Mouse (Mus musculus) right cerebral cortex, adult 18-20 months (tissue): ENCODE data around the gene Ryr1.
A peak's percentile ranks its signal among the peaks of the same experiment; 100 is the strongest.
"Not testable (repeated sequence)": the region's sequence is repeated elsewhere in the genome, so short reads cannot be mapped to it uniquely, and the experiment has no call there.

Experiments
- DNase-seq: peaks from one replicate; pipeline ENCODE4 v3.0.0; 2022; ENCODE audit warnings: mixed read lengths

Gene Ryr1

DNA sequence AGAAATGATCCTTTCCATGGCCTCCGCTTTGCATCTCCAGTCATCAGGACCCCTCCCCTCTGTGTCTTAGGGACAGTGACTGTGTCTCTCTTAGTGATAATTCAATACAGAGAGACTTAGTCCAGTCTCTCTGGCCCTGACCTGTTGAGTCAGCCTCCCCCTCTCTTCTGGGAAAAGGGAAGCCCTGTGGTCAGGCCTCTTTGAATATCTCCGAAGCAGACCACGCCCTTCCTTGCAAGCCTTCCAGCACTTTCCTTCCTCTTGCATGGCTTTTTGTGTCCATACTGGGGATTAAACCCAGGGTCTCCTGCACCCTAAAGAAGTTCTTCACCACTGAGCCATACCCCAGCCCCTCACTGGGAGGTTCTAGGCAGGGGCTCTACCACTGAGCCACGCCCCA lies 19.0 kb upstream of the Ryr1 start:
- DNase-seq = no peak

GRCm38 (mm10) chr7:29141416-29141815 lies 16.4 kb upstream of the Ryr1 start:
- no peak for DNase-seq

DNA sequence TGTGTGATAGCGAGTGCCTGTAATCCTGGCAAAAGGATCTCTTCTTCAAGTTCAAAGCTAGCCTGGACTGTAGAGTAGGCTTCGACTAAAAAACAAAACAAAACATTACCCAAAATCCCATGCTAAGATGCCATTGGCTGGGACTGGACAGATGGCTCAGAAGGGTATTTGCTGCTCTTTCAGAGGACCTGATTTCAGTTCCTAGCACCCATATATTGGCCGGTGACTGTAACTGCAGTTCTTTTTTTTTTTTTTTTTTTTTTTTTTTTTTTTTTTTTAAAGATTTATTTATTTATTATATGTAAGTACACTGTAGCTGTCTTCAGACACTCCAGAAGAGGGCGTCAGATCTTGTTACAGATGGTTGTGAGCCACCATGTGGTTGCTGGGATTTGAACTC lies 14.3 kb upstream of the Ryr1 start:
- not testable (repeated sequence) for DNase-seq

- DNase-seq = no peak
Observed at GRCm38 (mm10) chr7:29137429-29137828, 12.4 kb upstream of the Ryr1 start.

DNA sequence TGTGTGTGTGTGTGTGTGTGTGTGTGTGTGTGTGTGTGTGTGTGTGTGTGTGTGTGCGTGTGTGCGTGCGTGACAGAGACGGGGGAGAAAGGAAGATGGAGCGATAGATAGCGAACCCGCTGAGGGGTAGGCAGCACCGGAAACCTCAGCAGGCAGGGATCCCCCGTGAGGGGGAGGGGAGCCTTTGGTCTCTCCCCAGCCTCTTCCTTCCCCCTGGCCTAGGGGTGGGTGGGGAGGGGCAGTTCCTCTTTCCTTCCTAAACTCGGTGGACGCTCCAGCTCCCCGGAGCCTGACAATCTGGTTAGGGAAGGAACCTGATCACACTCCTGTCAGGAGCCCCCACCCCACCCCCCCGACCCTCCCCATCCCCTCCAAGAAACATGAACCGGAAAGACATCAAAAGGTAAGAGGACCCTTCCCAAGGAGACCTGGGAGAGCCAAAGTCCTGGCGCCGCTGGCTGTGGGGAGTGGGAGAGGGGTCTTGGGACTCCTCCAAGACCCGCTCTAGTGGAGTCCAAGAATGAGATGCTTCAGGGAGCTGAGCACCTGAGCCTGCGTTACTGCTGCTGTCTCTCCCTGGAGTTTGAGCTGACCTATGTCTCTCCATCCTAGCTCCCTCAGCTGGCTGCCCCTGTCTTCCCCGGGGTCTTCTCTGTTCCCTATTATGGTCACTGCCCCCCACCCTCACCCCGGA lies 9.9 kb upstream of the Ryr1 start, which contains the start of gene Rasgrp4:
Rasgrp4 (plus strand) TSS at position 159 of the 694 bp plus-strand sequence.
- DNase-seq = no peak

- DNase-seq = no peak
Observed at GRCm38 (mm10) chr7:29134230-29134629, 9.3 kb upstream of the Ryr1 start.

- DNase-seq = no peak
Observed at GRCm38 (mm10) chr7:29128725-29129124, 3.7 kb upstream of the Ryr1 start.

- DNase-seq = peak; percentile 29
Observed at GRCm38 (mm10) chr7:29126173-29126915, 1.4 kb upstream of the Ryr1 start.

- DNase-seq = no peak
Observed at GRCm38 (mm10) chr7:29123531-29124358, 1.2 kb downstream of the Ryr1 start.

- DNase-seq = no peak
Observed at GRCm38 (mm10) chr7:29122821-29123220, 2.2 kb downstream of the Ryr1 start.

DNA sequence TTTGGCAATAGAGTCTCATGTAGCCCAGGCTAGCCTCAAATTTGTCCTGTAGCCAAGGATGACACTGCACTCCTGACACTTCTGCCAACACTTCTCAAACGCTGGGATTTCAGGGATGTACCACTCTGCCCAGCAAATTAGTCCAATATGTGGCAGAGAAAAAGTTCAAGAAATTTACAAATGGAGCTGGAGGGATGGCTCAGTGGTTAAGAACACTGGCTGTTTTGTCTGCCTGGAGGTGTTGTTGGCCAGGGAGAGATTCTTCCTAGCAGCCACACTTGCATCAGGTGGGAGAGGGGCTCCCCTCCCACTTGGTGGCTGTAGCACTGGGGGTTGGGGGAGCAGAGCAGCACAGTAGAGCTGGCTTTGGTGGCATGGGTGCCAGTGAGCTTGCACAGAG lies 5.5 kb downstream of the Ryr1 start:
- no peak for DNase-seq

DNA sequence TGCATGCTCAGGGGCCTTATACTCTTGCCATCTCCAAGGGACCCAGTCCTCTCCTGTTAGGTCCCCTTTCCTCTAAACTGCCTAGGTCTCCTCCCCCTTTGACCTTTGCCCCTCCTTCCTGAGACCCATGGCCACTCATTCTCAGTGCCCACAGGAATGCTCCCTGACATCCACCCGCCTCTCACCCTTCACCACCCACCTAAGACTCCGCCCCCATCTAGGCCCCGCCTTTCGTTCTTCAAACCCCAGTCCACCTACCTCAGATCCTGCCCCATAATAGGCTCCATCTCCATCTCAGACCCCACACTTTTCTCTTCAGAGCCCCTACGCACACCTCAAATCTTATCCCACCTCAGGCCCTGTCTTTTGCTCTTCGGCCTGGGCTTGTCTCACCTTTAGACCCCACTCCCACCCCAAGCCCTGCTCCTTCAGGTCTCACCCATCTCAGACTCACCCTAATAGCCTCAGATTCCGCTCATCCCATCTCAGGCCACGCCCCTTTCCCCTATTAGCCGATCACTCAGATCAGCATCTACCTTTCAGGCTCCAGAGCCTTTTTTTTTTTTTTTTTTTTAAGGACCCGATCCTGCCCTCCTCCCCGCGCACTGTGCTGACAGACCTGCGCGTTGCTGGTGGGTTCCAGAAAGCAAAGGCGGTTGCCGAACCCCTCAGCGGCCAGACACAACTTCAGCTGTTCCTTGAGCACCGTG lies 6.7 kb downstream of the Ryr1 start:
- no peak for DNase-seq

GRCm38 (mm10) chr7:29108992-29109955 lies 15.7 kb downstream of the Ryr1 start:
- DNase-seq = peak; percentile 43

DNA sequence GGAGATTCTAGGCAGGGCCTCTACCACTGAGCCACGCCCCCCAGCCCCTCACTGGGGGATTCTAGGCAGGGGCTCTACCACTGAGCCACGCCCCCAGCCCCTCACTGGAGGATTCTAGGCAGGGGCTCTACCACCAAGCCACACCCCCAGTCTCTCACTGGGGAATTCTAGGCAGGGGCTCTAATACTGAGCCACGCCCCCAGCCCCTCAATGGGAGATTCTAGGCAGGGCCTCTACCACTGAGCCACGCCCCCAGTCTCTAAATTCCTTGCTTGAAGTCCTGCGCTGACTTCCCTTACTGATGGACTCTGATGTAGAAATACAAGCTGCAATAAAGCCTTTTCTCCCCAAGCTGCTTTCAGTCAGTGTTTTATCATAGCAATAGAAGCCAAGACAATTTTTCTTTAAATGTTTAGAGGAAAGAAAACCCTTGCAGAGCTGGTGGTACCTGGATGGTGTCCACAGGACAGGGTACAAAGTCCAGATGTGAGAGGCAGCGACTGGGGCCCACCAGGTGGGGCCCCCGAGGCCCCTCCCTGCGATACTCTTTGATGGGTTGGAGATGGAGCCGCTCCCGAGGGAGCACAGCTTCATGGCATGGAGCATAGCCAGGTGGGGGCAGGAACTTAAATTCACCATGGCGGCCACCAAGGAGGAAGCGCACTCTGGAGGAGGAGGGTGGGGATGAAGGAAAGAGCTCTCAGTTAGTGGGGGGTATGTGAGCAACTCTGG lies 23.5 kb downstream of the Ryr1 start:
- no peak for DNase-seq

DNA sequence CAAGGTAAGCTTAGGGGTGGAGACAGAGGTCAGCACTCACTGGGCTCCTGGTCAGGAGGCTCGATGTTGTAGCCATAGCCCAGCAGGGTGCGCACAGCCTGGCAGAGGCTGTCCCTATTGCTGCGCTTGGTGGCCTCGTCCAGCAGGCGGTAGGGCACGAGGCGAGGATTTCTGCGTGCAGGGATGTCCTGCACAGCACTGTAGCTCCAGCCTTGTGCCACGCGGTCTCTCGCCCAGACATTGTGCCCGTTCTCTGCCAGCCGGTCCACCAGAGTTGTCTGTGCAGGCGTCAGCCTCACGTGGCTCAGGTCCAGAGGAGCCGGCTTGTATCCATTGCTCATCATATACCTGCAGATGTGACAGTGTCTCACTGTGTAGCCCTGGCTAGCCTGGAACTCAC lies 27.8 kb downstream of the Ryr1 start:
- DNase-seq = no peak

GRCm38 (mm10) chr7:29088817-29089216 lies 36.2 kb downstream of the Ryr1 start:
- peak; percentile 84 for DNase-seq

GRCm38 (mm10) chr7:29086902-29087301 lies 38.1 kb downstream of the Ryr1 start:
- DNase-seq = no peak

DNA sequence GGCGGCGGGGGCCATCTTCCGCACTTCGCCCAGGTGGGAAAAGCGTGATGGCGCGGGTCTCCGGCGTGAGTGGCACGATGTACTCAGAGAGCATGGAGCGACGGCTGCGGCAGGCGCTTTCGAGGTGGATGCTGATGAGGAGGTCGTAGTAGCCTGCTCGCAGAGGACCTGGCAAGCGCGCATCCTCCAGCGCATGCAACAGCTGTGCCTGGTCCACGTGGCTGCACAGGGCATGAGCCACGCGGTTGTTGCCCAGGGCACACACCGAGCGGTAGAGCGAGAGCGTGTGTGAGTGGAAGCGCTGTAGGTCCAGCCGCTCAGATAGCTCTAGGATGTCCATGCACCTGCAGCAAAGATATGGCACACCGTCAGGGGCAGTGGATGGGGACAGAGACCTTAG lies 39.0 kb downstream of the Ryr1 start:
- DNase-seq = no peak

- DNase-seq = no peak
Observed at GRCm38 (mm10) chr7:29084411-29084810, 40.6 kb downstream of the Ryr1 start.

DNA sequence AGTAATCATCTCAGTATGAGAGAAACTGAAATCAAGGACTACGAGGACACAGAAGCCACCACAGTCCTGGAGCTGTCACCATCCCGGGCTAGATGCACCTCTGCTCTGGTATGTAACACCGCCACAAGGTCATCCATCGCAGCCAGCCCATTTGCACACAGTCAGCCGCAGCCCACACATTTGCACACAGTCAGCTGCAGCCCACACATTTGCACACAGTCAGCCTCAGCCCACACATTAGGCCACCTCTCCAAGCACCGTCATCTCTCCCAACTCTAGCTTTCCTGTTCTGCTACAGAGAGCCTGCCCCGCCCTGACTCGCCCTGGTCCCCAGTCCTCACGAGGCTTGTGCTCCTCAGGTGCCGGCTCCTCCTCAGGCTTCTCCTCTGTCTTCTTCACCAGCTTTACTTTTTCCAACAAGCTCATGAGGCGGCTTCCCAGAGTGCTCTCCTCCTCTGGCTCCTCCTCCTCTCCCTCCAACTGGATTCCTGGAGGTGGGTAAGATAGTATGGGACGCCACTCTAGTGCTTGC lies 45.5 kb downstream of the Ryr1 start:
- DNase-seq = no peak

DNA sequence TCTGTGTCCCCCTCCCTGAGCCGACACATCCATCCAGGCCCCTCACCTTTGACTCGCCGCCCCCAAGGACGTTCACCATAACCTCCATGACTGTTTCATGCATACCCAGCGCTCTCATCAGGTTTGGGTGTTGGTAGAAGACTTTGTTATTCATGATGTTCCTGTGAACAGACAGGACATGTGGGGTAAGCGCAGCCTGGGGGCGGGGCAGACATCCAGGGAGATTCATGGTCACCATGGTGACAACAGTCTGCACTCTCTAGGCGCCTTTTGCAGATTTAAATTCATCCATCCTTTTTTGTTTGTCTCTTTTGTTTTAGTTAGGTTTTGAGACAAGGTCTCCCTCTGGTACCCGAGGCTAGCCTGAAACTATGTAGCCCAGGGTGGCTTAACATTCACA lies 48.0 kb downstream of the Ryr1 start:
- DNase-seq = peak; percentile 68
